8 mouse cellular contexts compared by ENCODE assay signal in genomic region chr2:26236681-26237289, GRCm38 (mm10). TPM values are rescaled to one million over a fixed set of nuclear protein-coding genes. Genes with fewer than 3 reads are reported as not detected.
DNase-seq lines count a peak whose midpoint lies in the region; ATAC-seq and TF ChIP-seq lines count a peak whose summit lies in the region.

No protein-coding gene starts in this region.

- no peak for TF ChIP-seq RAD21 in MEL (IDR thresholded peaks at IDR 0.05; ENCODE audit: low read depth, low read length)

- H3K27me3 ChIP-seq in kidney, embryonic 14.5 days (ENCODE audit: control insufficient read depth, insufficient read depth, low read length), result no peaks in the 10 kb centered on the region
- peaks cover 5% of the 10 kb centered on the region in 2 experiments; a peak in 3 of 4 replicates for H3K27me3 ChIP-seq in MEL (ENCODE audit: control insufficient read depth in 1 of 2, insufficient read depth in 2 of 2, low read length in 2 of 2)
- no peaks in the 10 kb centered on the region for H3K27me3 ChIP-seq in limb, embryonic 10.5 days (ENCODE audit: low read depth, poor library complexity, severe bottlenecking)
- no peaks in the 10 kb centered on the region for H3K27me3 ChIP-seq in neural tube, embryonic 13.5 days

- 0 out of 2 replicates have a peak overlapping the region, but pooled peaks have one; percentile 65 for H3K27ac ChIP-seq in kidney, embryonic 14.5 days (ENCODE audit: low read depth, low read length)
- H3K27ac ChIP-seq in MEL (ENCODE audit: control insufficient read depth, low read depth, low read length), result peak overlapping the region; percentile 11; the same call in 1 of the 2 replicates
- H3K27ac ChIP-seq in limb, embryonic 10.5 days, result peak overlapping the region; percentile 92
- peak overlapping the region; percentile 81 for H3K27ac ChIP-seq in neural tube, embryonic 13.5 days (replicated peaks)

- H3K79me2 ChIP-seq in MEL (ENCODE audit: control insufficient read depth, insufficient read depth, low read length, poor library complexity), result peaks cover 9% of the 10 kb centered on the region

- TF ChIP-seq CTCF in MEL (IDR thresholded peaks at IDR 0.05 in 2 of 3, conservative IDR thresholded peaks at IDR 0.05 in 1 of 3; ENCODE audit: control insufficient read depth in 1 of 3, insufficient read depth in 1 of 3, low read depth in 2 of 3, low read length in 3 of 3, poor library complexity in 1 of 3, severe bottlenecking in 1 of 3), result no peak

- no peak for DNase-seq in kidney, postnatal 10 days
- DNase-seq in MEL (ENCODE audit: low read depth, low spot score), result peak; percentile 59
- DNase-seq in limb, embryonic 10.5 days (ENCODE audit: low spot score), result no peak
- no peak for DNase-seq in gastrocnemius, postnatal 25 days
- DNase-seq in layer of hippocampus, adult 11-12 months (ENCODE audit: low spot score), result no peak

- H3K4me3 ChIP-seq in kidney, embryonic 14.5 days (ENCODE audit: low read length), result peak overlapping the region; percentile 90
- peak overlapping the region; percentile 74 to 89 for H3K4me3 ChIP-seq in MEL (ENCODE audit: control insufficient read depth in 1 of 2, insufficient read depth in 1 of 2, low read depth in 2 of 2, low read length in 2 of 2)
- peak overlapping the region; percentile 97 for H3K4me3 ChIP-seq in limb, embryonic 10.5 days
- H3K4me3 ChIP-seq in neural tube, embryonic 13.5 days, result peak overlapping the region; percentile 68

- no peaks in the 10 kb centered on the region for H3K9me3 ChIP-seq in kidney, embryonic 14.5 days (ENCODE audit: control insufficient read depth, low read length)
- H3K9me3 ChIP-seq in MEL (replicated peaks; ENCODE audit: insufficient read depth, low read length), result no peaks in the 10 kb centered on the region
- no peaks in the 10 kb centered on the region for H3K9me3 ChIP-seq in limb, embryonic 10.5 days (replicated peaks)
- no peaks in the 10 kb centered on the region for H3K9me3 ChIP-seq in neural tube, embryonic 13.5 days

- peaks cover 12% of the 10 kb centered on the region for H3K4me1 ChIP-seq in kidney, embryonic 14.5 days (ENCODE audit: control insufficient read depth, insufficient read depth, low read length)
- peaks cover 5 to 23% of the 10 kb centered on the region in 2 experiments; a peak in 3 of 4 replicates for H3K4me1 ChIP-seq in MEL (ENCODE audit: control insufficient read depth in 1 of 2, insufficient read depth in 2 of 2, low read length in 2 of 2)
- peaks cover 26% of the 10 kb centered on the region for H3K4me1 ChIP-seq in limb, embryonic 10.5 days
- peaks cover 42% of the 10 kb centered on the region for H3K4me1 ChIP-seq in neural tube, embryonic 13.5 days (replicated peaks)

- no peak for TF ChIP-seq EP300 in MEL (IDR thresholded peaks at IDR 0.05; ENCODE audit: low read depth in 1 of 2, low read length in 2 of 2)

- peak overlapping the region; percentile 84 for H3K9ac ChIP-seq in kidney, embryonic 14.5 days (ENCODE audit: low read depth, low read length)
- H3K9ac ChIP-seq in MEL (ENCODE audit: control insufficient read depth, low read depth, low read length, poor library complexity, severe bottlenecking), result peak overlapping the region; percentile 94
- H3K9ac ChIP-seq in neural tube, embryonic 13.5 days, result peak overlapping the region; percentile 86

- H3K36me3 ChIP-seq in kidney, embryonic 14.5 days (ENCODE audit: control insufficient read depth, insufficient read depth, low read length), result no peaks in the 10 kb centered on the region
- H3K36me3 ChIP-seq in MEL (ENCODE audit: control insufficient read depth in 1 of 2, insufficient read depth in 2 of 2, low read length in 2 of 2), result peaks cover 0 to 24% of the 10 kb centered on the region in 2 experiments; a peak in 2 of 4 replicates
- peaks cover 6% of the 10 kb centered on the region; the same call in 1 of the 2 replicates for H3K36me3 ChIP-seq in limb, embryonic 10.5 days
- no peaks in the 10 kb centered on the region for H3K36me3 ChIP-seq in neural tube, embryonic 13.5 days

- WGBS in kidney, embryonic 14.5 days, result under 1% methylated on average over 38 of the region's 51 CpGs
- WGBS in limb, embryonic 10.5 days, result under 1% methylated on average over 51 of the region's 51 CpGs
- under 1% methylated on average over 50 of the region's 51 CpGs for WGBS in neural tube, embryonic 13.5 days

- peak overlapping the region; percentile 87 for H3K4me2 ChIP-seq in kidney, embryonic 14.5 days (replicated peaks; ENCODE audit: low read depth, low read length)
- peak overlapping the region; percentile 84 for H3K4me2 ChIP-seq in neural tube, embryonic 13.5 days

- no peak for TF ChIP-seq POLR2A in MEL (IDR thresholded peaks at IDR 0.05; ENCODE audit: control insufficient read depth in 1 of 2, insufficient read depth in 1 of 2, low read depth in 1 of 2, low read length in 2 of 2, poor library complexity in 1 of 2)

- peak; percentile 67 for ATAC-seq in kidney, embryonic 14.5 days (ENCODE audit: low FRiP score, low TSS enrichment)
- ATAC-seq in erythroid progenitor cell, adult 5-6 weeks (replicated peaks; ENCODE audit: low FRiP score, poor library complexity, severe bottlenecking), result peak; percentile 40
- peak; percentile 64 for ATAC-seq in neural tube, embryonic 13.5 days (ENCODE audit: low read depth)

TF ChIP-seq in MEL, 35 proteins besides CTCF, POLR2A, EP300 and RAD21 (continues in another document):
- TF ChIP-seq GABPA (IDR thresholded peaks at IDR 0.05; ENCODE audit: low read depth, low read length), result no peak
- TF ChIP-seq UBTF (IDR thresholded peaks at IDR 0.05; ENCODE audit: borderline replicate concordance, insufficient read depth, low read depth, low read length), result no peak
- TF ChIP-seq RCOR1 (IDR thresholded peaks at IDR 0.05; ENCODE audit: low read depth, low read length), result no peak
- no peak for TF ChIP-seq MEF2A (IDR thresholded peaks at IDR 0.05; ENCODE audit: extremely low read depth, insufficient replicate concordance, low read depth, low read length, poor library complexity, severe bottlenecking)
- no peak for TF ChIP-seq MAFK (IDR thresholded peaks at IDR 0.05; ENCODE audit: borderline replicate concordance, low read depth, low read length)
- no peak for TF ChIP-seq CHD2 (IDR thresholded peaks at IDR 0.05; ENCODE audit: low read length)
- TF ChIP-seq POLR2AphosphoS2 (IDR thresholded peaks at IDR 0.05; ENCODE audit: low read length), result 0 out of 2 replicates have a peak, but pooled peaks have one; percentile 11
- TF ChIP-seq ELF1 (IDR thresholded peaks at IDR 0.05; ENCODE audit: low read depth, low read length), result no peak
- TF ChIP-seq JUND (IDR thresholded peaks at IDR 0.05; ENCODE audit: low read depth, low read length), result no peak
- no peak for TF ChIP-seq ZC3H11A (IDR thresholded peaks at IDR 0.05; ENCODE audit: low read depth, low read length)
- TF ChIP-seq E2F4 (IDR thresholded peaks at IDR 0.05; ENCODE audit: borderline replicate concordance, low read depth, low read length), result no peak
- TF ChIP-seq KAT2A (conservative IDR thresholded peaks at IDR 0.05; ENCODE audit: low read depth, low read length), result no peak
- no peak for TF ChIP-seq BHLHE40 (IDR thresholded peaks at IDR 0.05; ENCODE audit: borderline replicate concordance, low read depth, low read length)
- TF ChIP-seq MAX (IDR thresholded peaks at IDR 0.05; ENCODE audit: low read length), result no peak
- peak; percentile 89 for TF ChIP-seq MXI1 (IDR thresholded peaks at IDR 0.05; ENCODE audit: low read depth, low read length)
- TF ChIP-seq USF1 (IDR thresholded peaks at IDR 0.05; ENCODE audit: low read depth, low read length), result no peak
- no peak for TF ChIP-seq USF2 (IDR thresholded peaks at IDR 0.05; ENCODE audit: borderline replicate concordance in 1 of 2, insufficient read depth in 1 of 2, low read depth in 1 of 2, low read length in 2 of 2)
- peak; percentile 39; the same call in 1 of the 2 replicates for TF ChIP-seq MYC (IDR thresholded peaks at IDR 0.05; ENCODE audit: low read depth, low read length)

RNA-seq across cellular contexts. Expression of gene Qsox2, which starts 0.5 kb away (rescaled TPM):
- polyA plus RNA-seq in kidney, embryonic 14.5 days (2014; fragmentation: Nextera tagmentation; extraction: Ambion mirVana), result 10.0 and 19.0 TPM in 2 replicates
- total RNA-seq in MEL (2012; rRNA removed), result 13.4 and 17.0 TPM in 2 replicates
- 10 to 100 TPM in 1 of 2 experiments, not detected in 1; 12.1 TPM for polyA plus RNA-seq in MEL (2012; ENCODE audit: insufficient read depth in 1 of 2, insufficient read length in 2 of 2, low read depth in 1 of 2, low replicate concordance in 2 of 2, missing spikeins in 1 of 2)
- 1.8 and 4.6 TPM in 2 replicates for total RNA-seq in erythroid progenitor cell, adult 5-6 weeks (2015; ENCODE audit: low replicate concordance)
- total RNA-seq in erythroid progenitor cell, adult 5-6 weeks (2017; ENCODE audit: low replicate concordance), result 2.7 and 4.7 TPM in 2 replicates
- polyA plus RNA-seq in limb, embryonic 10.5 days (2016; fragmentation: Nextera tagmentation; extraction: Ambion mirVana), result 14.7 and 16.1 TPM in 2 replicates
- 13.0 and 13.8 TPM in 2 replicates for polyA plus RNA-seq in neural tube, embryonic 13.5 days (2015; fragmentation: Nextera tagmentation; extraction: Ambion mirVana)
- 1 to 10 TPM; 3.1 to 4.0 TPM for total RNA-seq in gastrocnemius, postnatal 25 days (2021)

RNA-seq across cellular contexts. Expression of gene Lhx3, which starts 28.7 kb away (rescaled TPM):
- not detected in 2 replicates for polyA plus RNA-seq in kidney, embryonic 14.5 days (2014; fragmentation: Nextera tagmentation; extraction: Ambion mirVana)
- not detected in 2 replicates for total RNA-seq in MEL (2012; rRNA removed)
- polyA plus RNA-seq in MEL (2012; ENCODE audit: insufficient read depth in 1 of 2, insufficient read length in 2 of 2, low read depth in 1 of 2, low replicate concordance in 2 of 2, missing spikeins in 1 of 2), result not detected
- not detected in 2 replicates for total RNA-seq in erythroid progenitor cell, adult 5-6 weeks (2015; ENCODE audit: low replicate concordance)
- not detected in 2 replicates for total RNA-seq in erythroid progenitor cell, adult 5-6 weeks (2017; ENCODE audit: low replicate concordance)
- polyA plus RNA-seq in limb, embryonic 10.5 days (2016; fragmentation: Nextera tagmentation; extraction: Ambion mirVana), result 0.18 TPM in 1 of 2 replicates, not detected in the other
- polyA plus RNA-seq in neural tube, embryonic 13.5 days (2015; fragmentation: Nextera tagmentation; extraction: Ambion mirVana), result 11.8 and 12.5 TPM in 2 replicates
- total RNA-seq in gastrocnemius, postnatal 25 days (2021), result not detected

RNA-seq across cellular contexts. Expression of gene Ccdc187, which starts 57.6 kb away (rescaled TPM):
- polyA plus RNA-seq in kidney, embryonic 14.5 days (2014; fragmentation: Nextera tagmentation; extraction: Ambion mirVana), result 0.04 TPM in 1 of 2 replicates, not detected in the other
- not detected in 2 replicates for total RNA-seq in MEL (2012; rRNA removed)
- not detected for polyA plus RNA-seq in MEL (2012; ENCODE audit: insufficient read depth in 1 of 2, insufficient read length in 2 of 2, low read depth in 1 of 2, low replicate concordance in 2 of 2, missing spikeins in 1 of 2)
- total RNA-seq in erythroid progenitor cell, adult 5-6 weeks (2015; ENCODE audit: low replicate concordance), result not detected in 2 replicates
- total RNA-seq in erythroid progenitor cell, adult 5-6 weeks (2017; ENCODE audit: low replicate concordance), result not detected in 2 replicates
- polyA plus RNA-seq in limb, embryonic 10.5 days (2016; fragmentation: Nextera tagmentation; extraction: Ambion mirVana), result 0.01 TPM in 1 of 2 replicates, not detected in the other
- 0.06 and 0.08 TPM in 2 replicates for polyA plus RNA-seq in neural tube, embryonic 13.5 days (2015; fragmentation: Nextera tagmentation; extraction: Ambion mirVana)
- under 1 TPM in 1 of 2 experiments, not detected in 1; 0.03 TPM for total RNA-seq in gastrocnemius, postnatal 25 days (2021)

Comparison
In these comparisons a context has a peak if more than half of its experiments do, and no peak if none do; other contexts are left out.
1. H3K27ac ChIP-seq: peak in every context shown above with its lines; median percentile 92 in limb, embryonic 10.5 days; 81 in neural tube, embryonic 13.5 days; 65 in kidney, embryonic 14.5 days; 11 in MEL.
2. RNA of gene Lhx3, which starts 28.7 kb away (polyA plus RNA-seq): 11.8 to 12.5 TPM in neural tube, embryonic 13.5 days; not detected in kidney, embryonic 14.5 days, not detected in MEL and 0.18 TPM in limb, embryonic 10.5 days; every median in the first group is over 10 times any median in the second.
3. Peak in every context shown above with its lines, with median percentiles within 50 percentile points of each other: ATAC-seq, H3K4me3 ChIP-seq and H3K9ac ChIP-seq.